Mouse (Mus musculus) central nervous system, embryonic 14 days (tissue): ENCODE data around the gene Ripor1. TPM values are rescaled to one million over a fixed set of nuclear protein-coding genes. Genes with fewer than 3 reads are reported as not detected.

Experiments
- polyA plus RNA-seq: library from polyadenylated mRNA; depleted of rRNA; stranded (reverse); fragments of >200 nt; gene quantifications from 2 replicates; pipeline ENCODE4 v1.2.3, GENCODE M21; 2012; rRNA removed

The Ripor1 gene
- polyA plus RNA-seq, result 26.2 and 29.3 TPM in 2 replicates

GRCm38 (mm10) chr8:105604804-105605381 is at the start of gene Ripor1:
Gene Ripor1 (plus strand): TSS chr8:105605255.

DNA sequence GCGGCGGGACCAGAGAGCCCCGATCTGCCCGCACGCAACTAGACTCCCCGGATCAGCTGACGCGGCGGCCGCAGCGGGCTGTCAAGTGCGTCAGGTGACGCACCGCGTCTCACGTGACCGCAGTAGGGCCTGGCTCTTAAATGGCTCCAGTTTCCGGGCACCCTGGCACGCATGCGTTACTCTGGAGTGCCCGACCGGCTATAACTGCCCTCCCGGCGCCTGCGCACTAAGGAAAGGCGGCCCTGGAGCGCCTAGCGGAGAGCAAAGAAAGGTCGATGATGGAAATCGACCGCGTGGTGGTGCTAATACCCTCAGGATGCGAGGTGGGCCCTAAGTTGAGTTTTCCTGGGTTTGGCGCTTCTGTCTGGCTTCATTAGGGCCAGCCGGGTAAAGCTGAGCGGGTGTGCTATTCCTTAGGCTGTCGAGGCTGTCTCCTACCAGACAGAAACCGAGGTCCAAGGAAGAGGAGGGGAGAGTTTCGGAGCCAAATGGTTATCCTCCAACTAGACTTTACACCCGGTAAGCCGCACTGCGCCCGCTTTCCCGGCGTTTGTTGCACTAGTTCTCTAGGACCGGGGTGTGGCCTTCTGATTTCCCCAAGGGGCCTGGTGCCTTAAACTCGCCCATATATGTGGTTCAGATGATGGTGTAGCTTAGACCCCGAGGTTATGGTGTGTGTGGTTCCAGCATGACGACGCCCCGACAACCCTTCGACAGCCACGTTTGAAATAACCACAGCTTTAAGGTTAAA is 38.9 kb upstream of the Ripor1 start, which contains the start of gene Atp6v0d1:
Gene Atp6v0d1, minus strand, starts transcription at position 96 of the 751 bp plus-strand sequence.

GRCm38 (mm10) chr8:105636018-105636962 is 31.2 kb downstream of the Ripor1 start, which contains the start of gene Ctcf:
Gene Ctcf (plus strand): TSS chr8:105636568.

DNA sequence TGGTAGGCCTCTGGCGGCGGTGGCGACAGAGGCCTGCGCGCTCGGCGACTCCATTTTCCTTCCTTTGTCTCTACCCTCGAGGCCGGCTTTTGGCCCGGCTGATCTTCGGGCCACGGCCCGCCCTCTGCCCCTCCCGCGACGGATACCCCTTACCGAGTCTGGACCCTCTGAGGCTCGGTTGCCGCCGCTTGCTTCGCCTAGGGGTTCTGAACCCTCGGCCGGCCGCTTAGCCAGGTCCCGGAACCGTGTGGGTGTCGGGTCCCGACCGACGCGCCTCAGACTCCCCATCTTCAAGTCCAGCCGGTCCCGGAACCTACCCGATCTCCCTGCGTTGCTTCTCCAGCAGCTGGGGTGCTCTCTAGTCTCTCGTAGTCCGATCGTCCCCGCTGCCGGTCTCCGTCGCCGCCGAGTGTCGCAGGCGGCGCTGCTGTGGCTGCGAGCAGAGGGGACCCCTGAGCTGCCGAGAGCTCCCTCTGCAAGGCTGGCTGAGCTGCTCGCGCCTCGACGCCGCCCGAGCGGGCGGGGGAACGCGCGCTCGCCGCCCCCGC is 32.0 kb downstream of the Ripor1 start, which contains the start of gene Agrp:
Gene Agrp, minus strand, starts transcription at position 431 of the 548 bp plus-strand sequence.

Other genes starting within 250 kb of the Ripor1 start
- 9.4 and 10.1 TPM in 2 replicates for gene Plekhg4, start 232.0 kb upstream of the Ripor1 start, polyA plus RNA-seq
- gene Kctd19, start 191.8 kb upstream of the Ripor1 start, polyA plus RNA-seq, result 0.04 and 0.05 TPM in 2 replicates
- 1.4 and 1.6 TPM in 2 replicates for gene Lrrc36, start 191.7 kb upstream of the Ripor1 start, polyA plus RNA-seq
- gene Tppp3, start 133.7 kb upstream of the Ripor1 start, polyA plus RNA-seq, result 75.6 and 110 TPM in 2 replicates
- 40.0 and 48.8 TPM in 2 replicates for gene Zdhhc1, start 108.4 kb upstream of the Ripor1 start, polyA plus RNA-seq
- 5.6 and 7.0 TPM in 2 replicates for gene Hsd11b2, start 86.5 kb upstream of the Ripor1 start, polyA plus RNA-seq
- gene Atp6v0d1, start 39.2 kb upstream of the Ripor1 start, polyA plus RNA-seq, result 195 and 196 TPM in 2 replicates
- gene Ctcf, start 31.3 kb downstream of the Ripor1 start, polyA plus RNA-seq, result 52.0 and 56.2 TPM in 2 replicates
- gene Agrp, start 32.1 kb downstream of the Ripor1 start, polyA plus RNA-seq, result 0.29 and 0.39 TPM in 2 replicates
- 14.9 and 17.0 TPM in 2 replicates for gene Carmil2, start 81.0 kb downstream of the Ripor1 start, polyA plus RNA-seq
- 63.0 and 63.9 TPM in 2 replicates for gene Acd, start 95.8 kb downstream of the Ripor1 start, polyA plus RNA-seq
- 39.2 and 42.0 TPM in 2 replicates for gene Pard6a, start 95.9 kb downstream of the Ripor1 start, polyA plus RNA-seq
- gene 4933405L10Rik, start 102.4 kb downstream of the Ripor1 start, polyA plus RNA-seq, result 0.07 and 0.14 TPM in 2 replicates
- 30.9 and 31.2 TPM in 2 replicates for gene Enkd1, start 103.0 kb downstream of the Ripor1 start, polyA plus RNA-seq
- 51.1 and 52.5 TPM in 2 replicates for gene Gfod2, start 153.4 kb downstream of the Ripor1 start, polyA plus RNA-seq
- 33.4 and 35.4 TPM in 2 replicates for gene Ranbp10, start 222.1 kb downstream of the Ripor1 start, polyA plus RNA-seq
- gene Tsnaxip1, start 222.5 kb downstream of the Ripor1 start, polyA plus RNA-seq, result 0.51 and 0.74 TPM in 2 replicates
- gene Cenpt, start 248.0 kb downstream of the Ripor1 start, polyA plus RNA-seq, result 101 and 102 TPM in 2 replicates
- gene Thap11, start 249.9 kb downstream of the Ripor1 start, polyA plus RNA-seq, result 59.7 and 67.0 TPM in 2 replicates